Mouse (Mus musculus) gastrocnemius, postnatal 4 days (tissue): ENCODE data around the gene Bcl2l14. TPM values are rescaled to one million over a fixed set of nuclear protein-coding genes. Genes with fewer than 3 reads are reported as not detected.

Source experiments
- DNase-seq, 2 experiments: peaks; one replicate each; pipeline ENCODE4 v3.0.0; 2021 to 2022; ENCODE audit warnings: low spot score in 2 of 2, mixed read lengths in 2 of 2
- long read RNA-seq, 2 experiments: library from polyadenylated mRNA; stranded (forward); transcript quantifications; one replicate each; pipeline ENCODE4 v2.0.0; 2021
- total RNA-seq, 2 experiments: library from RNA; stranded (reverse); gene quantifications; 2 replicates each; pipeline ENCODE4 v1.2.3; 2021

Bcl2l14 gene
- not detected for total RNA-seq
- long read RNA-seq, experiment 1, result 0 reads
- long read RNA-seq, experiment 2, result 0 reads

GRCm38 (mm10) chr6:134396018-134396417, at the start of gene Bcl2l14:
TSS of gene Bcl2l14 (plus strand) at chr6:134396318.
- no peak for DNase-seq

GRCm38 (mm10) chr6:134348526-134349067, 47.5 kb upstream of the Bcl2l14 start:
- DNase-seq, result no peak

- DNase-seq, result no peak
Observed at GRCm38 (mm10) chr6:134352881-134353280, 43.2 kb upstream of the Bcl2l14 start.

GRCm38 (mm10) chr6:134353751-134354150, 42.4 kb upstream of the Bcl2l14 start:
- no peak for DNase-seq

GRCm38 (mm10) chr6:134357570-134357969, 38.5 kb upstream of the Bcl2l14 start:
- DNase-seq, result no peak

GRCm38 (mm10) chr6:134360079-134360478, 36.0 kb upstream of the Bcl2l14 start:
- no peak for DNase-seq

GRCm38 (mm10) chr6:134364644-134365043, 31.5 kb upstream of the Bcl2l14 start:
- no peak for DNase-seq

- no peak for DNase-seq
Observed at GRCm38 (mm10) chr6:134365952-134366351, 30.2 kb upstream of the Bcl2l14 start.

GRCm38 (mm10) chr6:134366366-134367351, 29.5 kb upstream of the Bcl2l14 start:
- no peak for DNase-seq

GRCm38 (mm10) chr6:134367366-134368281, 28.5 kb upstream of the Bcl2l14 start:
- no peak for DNase-seq

GRCm38 (mm10) chr6:134372946-134373345, 23.2 kb upstream of the Bcl2l14 start:
- DNase-seq, result no peak

GRCm38 (mm10) chr6:134377201-134377600, 18.9 kb upstream of the Bcl2l14 start:
- DNase-seq, result no peak

GRCm38 (mm10) chr6:134377856-134378255, 18.3 kb upstream of the Bcl2l14 start:
- no peak for DNase-seq

GRCm38 (mm10) chr6:134381462-134381861, 14.7 kb upstream of the Bcl2l14 start:
- no peak for DNase-seq

- no peak for DNase-seq
Observed at GRCm38 (mm10) chr6:134385931-134386330, 10.2 kb upstream of the Bcl2l14 start.

- DNase-seq, result no peak
Observed at GRCm38 (mm10) chr6:134387396-134387795, 8.7 kb upstream of the Bcl2l14 start.

GRCm38 (mm10) chr6:134388424-134389110, 7.6 kb upstream of the Bcl2l14 start:
- no peak for DNase-seq

GRCm38 (mm10) chr6:134389248-134389891, 6.7 kb upstream of the Bcl2l14 start:
- DNase-seq, result peak; percentile 58 to 64

- DNase-seq, result no peak
Observed at GRCm38 (mm10) chr6:134389917-134390316, 6.2 kb upstream of the Bcl2l14 start.

GRCm38 (mm10) chr6:134390837-134391236, 5.3 kb upstream of the Bcl2l14 start:
- no peak for DNase-seq
